Mouse (Mus musculus) megakaryocyte-erythroid progenitor cell, adult 5-6 weeks (primary cell): ENCODE data around the gene Tmem138. TPM values are rescaled to one million over a fixed set of nuclear protein-coding genes. Genes with fewer than 3 reads are reported as not detected.
A peak's percentile ranks its signal among the peaks of the same experiment; 100 is the strongest.

Experiments used
- ATAC-seq: replicated peaks from 2 replicates; pipeline ENCODE4 v1.8.0; 2016; ENCODE audit warnings: mild to moderate bottlenecking, inconsistent platforms; ENCODE audit not compliant: severe bottlenecking, poor library complexity, low FRiP score, low TSS enrichment
- total RNA-seq, 2 experiments: library from RNA; stranded (forward) in 1 of 2; stranded (reverse) in 1 of 2; fragments of 200-1000, 215-1000 nt in 1 of 2; fragments of >200 nt in 1 of 2; fragmentation: Nextera tagmentation in 1 of 2; gene quantifications; 2 replicates each; pipeline ENCODE4 v1.2.3; 2014 to 2017

Gene Tmem138
- 24.4 and 51.9 TPM in 2 replicates for total RNA-seq (2014; fragmentation: Nextera tagmentation)
- 7.2 and 8.8 TPM in 2 replicates for total RNA-seq (2017)

DNA sequence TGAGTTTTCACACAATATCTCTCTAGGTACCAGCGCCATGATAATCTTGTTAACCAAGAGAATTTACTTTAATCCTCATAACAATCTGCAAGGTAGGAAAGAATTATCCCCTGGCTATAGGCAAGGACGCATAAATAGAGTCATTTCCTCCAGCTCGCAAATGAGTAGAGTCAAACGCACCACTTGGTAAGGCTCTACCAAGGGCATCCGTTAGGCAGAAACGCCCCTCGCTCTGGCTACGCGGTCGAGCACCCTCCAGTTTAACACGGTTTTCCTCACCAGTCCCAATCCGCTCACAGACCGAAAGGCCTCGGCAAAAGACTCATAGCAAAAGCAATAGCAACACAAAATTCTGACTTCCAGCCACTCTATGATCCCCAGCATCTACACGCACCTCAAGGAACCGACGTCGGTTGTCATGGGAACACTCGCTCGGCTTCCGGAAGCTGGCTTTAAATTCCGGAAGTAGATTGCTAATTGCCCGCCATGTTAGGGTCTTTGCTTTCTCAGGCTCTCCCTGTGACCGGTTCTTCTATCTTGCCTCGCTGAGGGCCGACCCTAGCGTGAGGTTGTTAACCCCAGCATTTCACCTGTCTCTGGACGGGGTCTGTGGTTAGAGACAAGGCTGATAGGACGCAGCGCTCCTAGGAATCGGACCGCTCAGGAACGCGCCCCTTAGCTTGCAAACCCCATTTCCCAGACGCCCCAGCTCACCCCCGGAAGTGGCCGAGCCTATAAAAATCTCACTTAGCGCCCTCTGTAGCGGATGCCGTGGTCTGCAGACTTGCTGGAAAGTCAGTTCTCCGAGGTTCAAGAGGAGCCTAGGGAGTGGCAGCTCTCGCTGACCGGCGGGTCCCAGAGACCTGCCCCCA lies at the start of gene Tmem138, which contains the start of gene Cyb561a3:
Gene Tmem138 (minus strand): TSS at position 673 of the 872 bp plus-strand sequence.
Gene Cyb561a3 (plus strand): TSS at position 483 of the 872 bp plus-strand sequence.
- peak; percentile 92 for ATAC-seq

DNA sequence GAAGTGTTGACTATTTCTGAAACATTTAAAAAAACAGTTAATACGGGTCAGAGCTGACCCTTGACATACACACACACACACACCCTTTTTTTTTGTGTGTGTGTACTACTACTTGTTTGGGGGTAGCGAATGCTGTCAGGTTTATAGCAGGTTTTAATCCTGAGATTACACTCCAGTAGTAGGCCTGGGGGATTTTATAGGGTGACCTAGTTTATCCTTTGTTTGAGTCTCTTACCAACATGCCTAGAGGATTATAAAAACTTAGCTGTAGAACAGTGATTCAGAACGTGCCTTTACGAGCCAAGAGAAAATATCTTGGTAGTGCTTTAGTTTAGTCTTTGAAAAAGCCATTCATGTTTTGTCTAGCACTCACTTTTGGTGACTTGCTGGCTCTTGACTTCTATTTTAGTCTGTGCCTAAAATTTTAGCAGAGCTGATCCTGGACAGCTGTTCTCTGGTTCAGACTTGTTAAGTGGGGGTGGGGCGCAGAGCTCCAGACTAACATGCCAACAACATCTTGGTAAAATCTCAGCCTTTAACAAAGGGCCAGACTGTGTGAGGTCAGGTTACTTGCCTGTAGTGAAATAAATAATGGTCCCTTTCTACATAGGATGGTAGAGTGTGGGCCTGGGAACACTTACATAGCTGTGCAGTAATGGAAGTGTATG lies 31.5 kb upstream of the Tmem138 start:
- no peak for ATAC-seq

DNA sequence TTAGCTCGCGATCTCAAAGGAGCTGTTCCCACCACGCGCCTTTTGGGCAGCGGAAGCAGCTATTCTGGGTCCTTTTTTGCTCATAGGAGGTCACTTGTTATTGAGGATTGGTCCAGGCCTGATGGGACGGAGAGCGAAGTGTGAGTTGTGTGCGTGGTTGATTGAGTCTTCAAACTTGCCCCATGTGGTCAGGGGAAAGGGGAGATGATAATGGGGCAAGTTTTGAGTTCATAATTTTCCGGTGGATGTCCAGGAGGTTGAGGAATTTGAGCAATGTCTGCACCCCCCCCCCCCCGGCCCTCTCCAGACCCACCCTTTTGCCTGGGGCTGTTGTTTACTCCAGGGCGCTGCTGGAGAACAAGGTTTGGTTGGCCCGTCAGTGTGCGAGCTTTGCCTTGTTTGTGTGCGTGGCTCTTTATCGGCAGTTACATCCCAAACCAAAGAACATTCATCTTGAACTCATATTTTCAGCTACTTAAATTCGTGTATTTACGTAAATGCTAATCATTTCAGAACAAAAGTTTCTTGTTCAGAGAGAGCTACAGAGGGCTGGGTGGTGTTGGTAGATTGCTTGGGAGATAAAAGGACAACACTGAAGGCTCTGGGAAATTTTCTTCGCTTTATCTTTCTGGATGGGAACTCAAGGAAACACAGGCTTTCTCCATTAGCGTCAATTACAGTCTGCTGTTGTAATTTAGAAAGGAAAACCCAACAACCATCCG lies 28.9 kb upstream of the Tmem138 start:
- no peak; the same call in 1 of the 2 replicates for ATAC-seq

DNA sequence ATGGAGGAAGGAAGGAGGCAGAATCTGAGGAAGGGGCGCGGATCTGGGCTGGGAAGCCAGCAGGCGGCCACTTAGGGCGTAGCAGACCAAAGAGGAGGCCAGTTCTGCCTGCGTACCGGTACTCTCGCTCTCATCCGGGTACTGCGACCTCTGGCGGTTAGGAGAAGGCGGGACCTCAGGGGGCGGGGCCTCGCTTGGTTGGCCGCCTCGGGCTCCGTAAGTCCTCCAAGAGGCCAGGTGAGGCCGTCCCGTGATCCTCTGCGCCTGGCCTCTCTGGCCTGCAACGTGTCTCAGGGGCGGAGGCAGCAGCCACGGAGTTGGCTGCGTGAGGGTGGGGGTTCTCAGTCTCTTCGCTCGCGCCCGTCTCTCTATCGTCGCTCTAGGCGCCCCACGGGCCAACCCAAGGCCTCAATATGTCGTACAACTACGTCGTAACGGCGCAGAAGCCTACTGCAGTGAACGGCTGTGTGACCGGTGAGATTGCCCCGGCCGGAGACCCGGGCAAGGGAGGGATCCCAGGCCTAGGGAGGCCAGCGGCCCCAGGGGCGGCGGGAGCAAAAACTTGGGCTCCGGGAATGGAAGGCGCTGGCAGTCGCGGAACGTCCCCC lies 28.2 kb upstream of the Tmem138 start, which contains the start of the genes Ddb1 and Tkfc:
Gene Ddb1 (plus strand): TSS at position 35 of the 608 bp plus-strand sequence.
Gene Tkfc (minus strand): TSS at position 362 of the 608 bp plus-strand sequence.
- peak; percentile 92 for ATAC-seq

DNA sequence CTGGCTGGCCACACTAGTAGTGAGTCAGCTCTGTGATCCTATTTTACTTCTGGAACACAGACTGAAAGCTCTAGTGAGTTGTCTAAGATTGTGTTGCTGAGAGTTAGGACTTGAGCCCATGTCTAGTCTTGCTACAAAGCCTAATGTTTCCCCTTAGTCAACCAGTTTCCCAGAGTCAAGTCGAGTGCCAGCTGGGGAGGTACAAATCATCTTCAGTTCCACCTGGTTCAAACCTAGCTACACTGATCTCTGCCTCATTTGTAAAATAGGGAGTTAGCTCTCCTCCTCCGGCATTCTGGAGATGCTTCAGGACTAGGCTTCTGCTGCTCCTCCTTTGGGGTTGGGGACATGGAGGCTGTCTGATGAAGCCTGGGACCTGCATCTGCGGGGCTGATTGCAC lies 27.4 kb upstream of the Tmem138 start:
- no peak for ATAC-seq

DNA sequence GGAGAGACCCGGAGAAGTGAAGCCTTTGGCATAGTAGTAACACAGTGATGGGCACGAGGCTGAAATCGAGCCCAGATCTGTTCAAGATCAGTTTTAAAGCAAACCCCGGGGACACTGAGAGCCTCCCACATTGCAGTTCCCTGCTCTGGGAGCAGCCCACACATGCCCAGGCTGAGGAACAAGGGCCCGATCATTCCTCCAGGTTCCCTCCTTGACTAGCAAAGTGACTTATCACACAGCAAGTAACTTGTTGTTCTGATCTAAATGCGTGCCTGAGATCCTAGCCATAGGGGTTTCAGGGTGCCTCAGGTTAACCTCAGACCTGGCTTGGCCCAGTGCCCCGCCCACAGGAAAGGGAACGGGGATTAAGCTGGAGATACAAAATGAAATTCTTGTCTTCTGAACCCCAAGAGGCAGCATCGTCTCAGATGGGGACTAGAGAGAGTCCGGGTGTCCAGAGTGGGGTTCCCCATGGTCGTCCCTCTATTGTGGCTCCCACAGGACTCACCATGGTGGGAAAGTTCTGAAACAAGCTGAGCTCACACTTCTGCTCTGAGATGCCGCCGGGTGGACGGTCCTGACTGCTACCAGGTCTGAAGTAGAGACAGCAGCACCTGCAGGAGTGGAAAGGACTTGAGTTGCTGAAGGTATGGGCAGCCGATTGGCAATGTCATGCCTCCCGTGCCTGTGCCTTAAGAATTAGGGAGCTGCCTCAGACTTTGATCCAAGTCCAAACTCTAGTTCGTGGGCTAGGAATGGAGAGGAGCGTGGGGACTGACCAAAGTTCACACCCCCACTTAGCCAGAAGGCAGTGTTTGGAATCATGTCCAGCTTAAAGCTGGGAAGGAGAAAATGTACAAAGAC lies 26.7 kb upstream of the Tmem138 start:
- no peak for ATAC-seq

DNA sequence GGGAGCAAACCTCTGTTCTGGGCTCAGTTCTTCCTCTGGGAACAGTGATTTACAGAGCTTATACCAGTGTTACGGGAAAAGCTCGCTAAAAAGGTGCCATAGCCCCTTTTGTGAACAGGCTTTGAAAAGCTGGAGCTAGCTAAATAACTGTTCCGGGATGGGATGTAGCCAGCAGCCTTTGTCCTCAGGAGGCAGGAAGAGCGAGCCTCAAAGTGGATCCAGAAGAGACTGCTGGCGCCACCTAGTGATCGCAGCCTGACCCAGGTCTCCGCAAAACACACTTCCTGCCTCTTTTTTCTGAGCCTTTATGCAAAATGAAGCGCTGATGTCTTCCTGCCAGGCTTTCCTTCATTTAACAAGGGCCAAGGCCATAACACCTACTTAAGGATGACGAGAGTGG lies 25.6 kb upstream of the Tmem138 start:
- peak; percentile 54 for ATAC-seq

DNA sequence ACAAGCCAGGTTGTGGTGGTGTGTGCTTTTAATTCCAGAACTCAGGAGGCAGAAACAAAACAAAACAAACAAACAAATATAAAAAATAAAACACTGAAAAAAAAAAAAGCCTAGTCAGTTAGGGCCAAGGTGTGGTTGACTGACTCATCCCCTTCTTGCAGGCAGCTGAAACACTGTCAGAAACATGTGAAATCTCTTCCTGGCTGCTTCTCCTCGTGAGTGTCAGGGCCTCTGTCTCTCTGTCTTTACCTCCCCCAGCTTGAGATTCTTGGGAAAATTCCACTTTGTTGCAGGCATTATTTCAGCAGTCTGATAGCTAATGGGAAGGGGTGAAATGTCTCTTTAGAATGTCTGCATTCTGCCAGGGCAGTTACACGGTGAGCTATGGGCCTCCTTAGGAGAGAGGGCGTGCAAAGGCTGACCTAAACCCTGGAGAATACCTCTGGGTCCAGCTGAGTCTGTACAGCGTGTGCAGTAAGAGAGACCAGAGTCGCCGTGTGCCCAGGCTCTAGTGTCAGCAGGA lies 25.1 kb upstream of the Tmem138 start:
- no peak for ATAC-seq

DNA sequence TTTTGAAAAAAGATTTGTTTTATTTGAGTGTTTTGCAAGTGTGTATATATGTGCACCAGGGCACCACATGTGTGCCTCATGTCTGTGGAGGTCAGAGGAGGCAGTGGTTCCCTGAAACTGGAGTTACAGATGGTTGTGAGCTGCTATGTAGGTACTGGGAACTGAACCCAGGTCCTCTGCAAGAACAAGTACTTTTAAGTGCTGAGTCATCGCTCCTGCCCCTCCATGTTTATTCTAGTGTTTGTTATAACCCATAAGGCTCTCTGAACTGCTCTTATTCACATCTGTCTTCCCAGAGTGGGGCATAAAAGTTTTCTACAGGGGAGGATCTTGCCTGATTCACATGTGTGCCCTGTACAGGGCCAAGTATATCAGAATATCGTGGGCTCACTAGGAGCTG lies 22.5 kb upstream of the Tmem138 start:
- ATAC-seq = no peak

DNA sequence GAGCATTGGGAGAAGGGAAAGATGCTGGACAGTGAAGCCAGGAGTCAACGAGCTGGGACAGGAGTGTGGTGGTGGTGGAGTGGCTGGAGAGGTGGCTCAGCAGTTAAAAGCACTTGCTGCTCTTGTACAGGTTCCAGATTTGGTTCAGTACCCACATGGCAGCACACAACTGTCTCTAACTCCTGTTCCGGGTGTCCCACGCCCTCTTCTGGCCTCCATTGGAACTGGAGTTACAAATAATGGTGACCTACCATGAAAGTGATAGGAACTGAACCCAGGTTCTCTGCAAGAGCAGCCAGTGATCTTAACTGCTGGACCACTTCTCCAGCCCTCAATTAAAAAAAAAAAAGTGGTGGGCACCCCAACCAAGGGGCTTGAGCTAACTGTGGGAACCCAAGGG lies 21.0 kb upstream of the Tmem138 start:
- ATAC-seq = no peak

DNA sequence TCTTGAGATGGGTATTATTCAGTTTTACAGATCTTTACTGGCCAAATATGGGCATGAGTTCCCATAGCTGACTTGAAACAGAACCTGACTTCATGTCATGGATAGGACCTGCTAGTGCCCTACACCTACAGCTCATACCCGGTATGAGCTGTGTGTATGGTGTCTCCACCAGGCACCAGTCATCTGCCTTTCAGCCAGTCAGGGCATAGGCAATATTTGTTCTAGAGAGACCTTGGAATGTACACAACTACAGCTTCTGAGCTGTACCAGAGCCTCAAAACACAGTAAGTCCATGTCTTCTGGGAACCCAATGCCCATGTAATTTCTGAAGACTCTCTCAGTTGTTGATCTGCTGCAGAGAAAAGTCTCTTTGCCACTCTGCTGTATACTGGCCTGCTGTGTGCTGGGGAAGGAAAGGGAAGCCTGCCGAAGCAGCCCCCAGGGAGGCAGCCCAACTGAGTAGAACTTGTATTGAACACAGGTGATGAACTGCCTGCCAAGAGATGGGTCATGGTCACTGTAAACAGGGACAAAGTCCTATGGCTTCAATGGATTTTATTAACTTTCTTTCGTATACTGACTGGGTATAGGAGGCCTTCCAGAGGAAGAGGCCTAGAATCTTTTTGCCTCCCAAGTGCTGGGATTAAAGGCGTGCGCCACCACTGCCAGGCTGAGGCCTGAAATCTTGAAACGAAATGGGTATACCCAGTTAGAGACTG lies 14.7 kb upstream of the Tmem138 start:
- ATAC-seq = no peak

DNA sequence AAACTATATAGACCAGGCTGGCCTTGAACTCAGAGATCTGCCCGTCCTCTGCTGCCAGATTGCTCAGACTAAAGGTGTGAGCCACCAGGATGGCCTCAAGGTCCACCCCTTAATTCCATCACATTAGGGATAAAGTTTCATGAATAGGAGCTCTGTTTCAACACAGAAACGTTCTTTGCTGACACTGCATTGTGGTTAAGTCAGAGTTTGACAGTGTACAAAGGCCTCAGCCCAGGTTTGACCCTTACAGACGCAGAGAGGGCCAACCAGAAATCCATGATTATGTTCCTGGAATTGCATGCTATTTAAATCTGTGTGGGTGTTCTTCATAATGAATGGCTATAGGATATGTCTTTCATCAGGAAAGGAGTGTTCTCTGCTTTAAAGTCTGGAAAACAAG lies 13.1 kb upstream of the Tmem138 start:
- ATAC-seq = no peak

DNA sequence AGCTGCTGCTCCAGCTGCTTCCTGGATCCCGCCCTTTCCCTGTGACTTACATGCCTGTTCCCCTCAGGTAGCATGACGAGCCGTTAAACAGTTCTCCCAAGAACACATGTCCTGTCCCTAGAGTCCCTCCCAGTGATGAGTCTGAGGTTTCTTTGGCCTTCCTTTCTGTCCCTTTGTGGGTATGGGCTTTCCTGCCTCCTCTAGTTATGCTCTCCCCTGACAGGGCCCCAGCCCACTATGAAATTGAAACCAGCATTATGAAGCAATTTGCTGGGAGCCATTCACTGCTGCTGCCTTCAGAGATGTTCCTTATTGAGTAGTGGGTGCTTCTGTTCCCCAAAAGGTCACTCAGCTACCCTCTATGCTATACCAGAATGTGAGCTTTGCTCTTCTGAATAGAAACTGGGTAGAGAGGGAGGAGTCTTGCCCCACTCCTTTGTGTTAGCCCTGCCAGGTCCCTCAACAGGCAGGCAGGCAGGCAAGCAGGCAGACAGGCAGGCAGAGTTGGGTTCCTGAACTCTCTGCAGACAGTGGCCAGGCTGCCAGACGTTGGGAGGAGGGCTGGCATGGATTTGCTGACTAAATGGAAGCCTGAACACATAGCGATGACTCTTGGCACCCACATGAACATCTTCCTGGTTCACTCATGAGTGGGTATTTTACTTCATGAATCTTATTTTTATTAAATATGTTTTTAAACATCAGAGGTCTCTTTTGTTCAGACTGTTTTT lies 12.1 kb upstream of the Tmem138 start:
- ATAC-seq = no peak

DNA sequence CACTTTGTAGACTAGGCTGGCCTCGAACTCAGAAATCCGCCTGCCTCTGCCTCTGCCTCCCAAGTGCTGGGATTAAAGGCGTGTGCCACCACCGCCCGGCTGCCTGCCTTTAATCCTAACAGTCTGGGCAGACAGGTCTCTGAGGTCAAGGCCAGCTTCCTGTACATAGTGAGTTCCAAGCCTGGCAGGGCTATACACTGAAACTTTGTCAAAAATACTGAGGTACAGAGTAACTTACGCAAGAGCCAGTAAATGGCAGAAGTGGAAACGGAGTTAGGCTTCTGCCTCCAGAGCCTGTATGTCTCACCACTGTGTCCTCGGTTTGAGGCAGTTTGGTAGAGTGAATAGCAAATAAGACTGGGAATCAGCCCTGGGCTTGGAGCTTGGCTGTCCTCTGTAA lies 10.1 kb upstream of the Tmem138 start:
- no peak for ATAC-seq

DNA sequence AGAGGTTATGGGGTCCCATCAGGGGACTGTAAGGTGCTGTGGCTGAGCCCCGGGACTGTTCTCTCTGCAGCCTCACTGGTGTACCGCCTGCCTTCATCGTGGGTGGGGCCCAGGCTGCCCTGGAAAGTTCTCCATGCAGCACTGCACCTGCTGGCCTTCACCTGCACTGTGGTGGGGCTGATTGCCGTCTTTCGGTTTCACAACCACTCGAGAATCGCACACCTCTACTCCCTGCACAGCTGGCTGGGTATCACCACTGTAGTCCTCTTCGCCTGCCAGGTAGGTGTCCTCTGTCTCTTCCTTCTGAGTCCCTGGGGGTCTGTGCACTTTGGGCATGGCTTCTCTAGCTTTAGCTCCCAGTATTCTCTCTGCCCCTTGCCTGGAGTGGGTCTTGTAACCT lies 8.0 kb upstream of the Tmem138 start:
- no peak for ATAC-seq

DNA sequence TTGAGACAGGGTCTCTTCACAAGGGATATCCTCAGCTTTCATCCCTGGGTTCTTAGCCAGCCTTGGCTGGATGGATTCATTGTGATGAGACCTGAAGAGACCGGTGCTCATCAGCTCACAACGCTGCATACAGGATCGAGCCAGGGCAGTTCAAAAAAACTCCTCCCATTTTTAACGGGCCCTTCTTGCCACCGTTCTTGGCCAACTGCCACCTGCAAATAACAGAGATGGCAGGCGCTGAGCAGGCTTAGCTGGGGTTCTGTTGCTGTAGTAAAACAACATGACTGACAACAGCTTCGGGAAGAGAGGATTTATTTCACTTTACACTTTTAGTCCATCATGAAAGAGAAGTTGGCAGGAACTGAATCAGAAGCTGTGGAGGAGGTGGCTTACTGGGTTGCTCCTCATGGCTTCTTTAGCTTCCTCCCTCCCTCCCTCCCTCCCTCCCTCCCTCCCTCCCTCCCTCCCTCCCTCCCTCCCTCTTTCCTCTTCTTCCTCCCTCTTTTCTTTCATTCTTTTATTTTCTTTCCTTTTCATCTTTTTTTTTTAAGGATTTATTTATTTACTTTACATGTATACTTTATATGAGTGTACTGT lies 6.5 kb upstream of the Tmem138 start:
- ATAC-seq = peak; percentile 63

DNA sequence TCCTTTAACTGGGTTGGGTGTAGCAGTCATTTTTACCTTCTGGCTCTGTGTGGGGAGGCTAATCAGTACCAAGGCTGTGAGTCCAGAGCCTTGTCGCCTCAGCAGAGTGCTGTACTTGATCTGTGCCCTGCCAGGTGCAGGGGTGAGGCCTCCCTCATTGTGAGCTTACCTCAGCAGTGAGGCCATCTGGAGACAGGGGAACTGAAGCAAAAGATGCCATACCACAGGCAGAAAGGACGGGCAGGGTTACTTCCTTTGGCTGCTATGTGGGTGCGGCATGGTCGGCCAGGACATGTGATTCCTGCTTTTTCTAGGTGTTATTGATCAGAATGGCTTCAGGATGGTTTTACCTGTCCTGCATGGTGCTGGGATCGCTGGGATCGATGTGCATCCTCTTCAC lies 4.8 kb upstream of the Tmem138 start:
- 0 out of 2 replicates have a peak, but pooled peaks have one; percentile 2 for ATAC-seq
